Mouse (Mus musculus) CD8-positive naive resting alpha-beta T cell, adult 2 months (primary cell): ENCODE measurements around the gene Prtn3.

Source experiments
- DNase-seq, 2 experiments: peaks; one replicate each; pipeline ENCODE4 v3.0.0; 2022; ENCODE audit warnings: low read depth in 2 of 2, low spot score in 2 of 2

Gene Prtn3

DNA sequence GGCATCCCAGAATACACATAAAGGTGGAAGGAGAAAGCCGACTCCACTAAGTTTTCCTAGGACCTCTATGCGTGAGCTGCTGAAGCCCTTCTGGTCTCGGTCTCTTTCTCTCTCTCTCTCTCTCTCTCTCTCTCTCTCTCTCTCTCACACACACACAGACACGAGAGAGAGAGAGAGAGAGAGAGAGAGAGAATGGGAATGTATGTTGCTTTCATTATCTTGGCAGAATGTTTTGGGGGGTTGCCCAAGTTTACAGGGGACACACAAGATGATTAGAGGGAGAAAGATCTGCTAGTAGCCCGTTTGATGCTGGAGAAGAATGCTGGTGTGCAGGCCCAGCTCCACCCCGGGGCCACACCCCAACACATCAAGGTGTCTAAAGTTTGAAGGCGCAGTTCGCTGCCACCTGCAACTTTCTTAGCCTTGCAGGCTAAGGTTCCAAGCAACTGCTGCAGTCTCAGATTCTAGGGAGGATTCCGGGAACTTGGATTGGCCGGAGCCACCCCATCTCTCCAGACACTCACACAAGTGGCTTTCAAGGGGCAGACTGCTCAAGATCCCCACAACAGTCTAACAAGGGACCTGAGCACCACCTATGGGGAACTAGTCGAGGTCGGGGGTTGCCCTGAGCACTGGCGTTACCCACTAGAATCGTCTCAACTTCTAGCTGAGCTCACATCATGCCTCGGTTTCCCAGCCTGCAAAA, 51.7 kb downstream of the Prtn3 start:
- DNase-seq, result peak in 1 of 2 experiments; percentile 31

DNA sequence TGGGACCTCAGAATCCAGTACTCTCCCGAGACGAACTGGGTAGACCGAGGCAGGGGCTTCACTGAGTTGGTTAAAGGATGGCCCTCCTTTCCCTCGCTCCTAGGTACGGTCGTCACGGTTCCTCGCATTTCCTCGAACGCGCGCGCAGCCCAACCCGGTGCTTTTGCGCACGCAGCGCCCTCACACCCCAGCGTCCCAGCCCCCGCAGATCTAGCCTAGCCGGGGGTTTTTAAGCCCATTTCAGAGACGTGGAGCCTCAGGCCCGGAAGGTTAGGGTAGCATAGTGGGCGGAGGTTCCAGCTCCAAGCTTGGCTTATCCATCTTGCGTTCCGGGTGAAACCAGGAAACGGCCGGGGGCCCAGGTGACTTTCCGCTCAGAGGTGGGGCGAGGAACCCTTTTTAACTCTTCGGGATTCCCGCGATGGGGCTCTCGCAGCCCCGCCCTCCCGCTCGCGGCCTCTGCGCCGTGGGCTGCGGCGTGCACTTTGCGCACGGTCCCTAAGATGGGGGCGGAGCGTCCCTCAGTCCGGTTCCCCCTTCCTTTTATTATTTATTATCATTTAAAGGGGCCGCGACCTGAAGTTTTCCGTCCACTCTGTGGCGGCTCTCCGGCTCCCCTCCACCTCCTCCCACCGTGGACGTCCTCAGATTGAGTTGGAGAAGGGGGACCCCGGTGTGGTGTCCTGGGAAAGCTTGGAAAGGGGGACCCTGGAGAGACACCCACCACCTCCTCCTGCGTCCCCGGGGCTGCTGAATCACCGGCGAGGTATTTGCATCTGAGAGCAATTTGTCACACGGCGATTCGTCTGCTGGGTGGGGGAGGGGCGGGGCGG, 52.4 kb downstream of the Prtn3 start, which contains the start of gene Arid3a:
Gene Arid3a, plus strand, starts transcription at position 553 of the 833 bp plus-strand sequence.
- DNase-seq, result peak; percentile 78 to 87

DNA sequence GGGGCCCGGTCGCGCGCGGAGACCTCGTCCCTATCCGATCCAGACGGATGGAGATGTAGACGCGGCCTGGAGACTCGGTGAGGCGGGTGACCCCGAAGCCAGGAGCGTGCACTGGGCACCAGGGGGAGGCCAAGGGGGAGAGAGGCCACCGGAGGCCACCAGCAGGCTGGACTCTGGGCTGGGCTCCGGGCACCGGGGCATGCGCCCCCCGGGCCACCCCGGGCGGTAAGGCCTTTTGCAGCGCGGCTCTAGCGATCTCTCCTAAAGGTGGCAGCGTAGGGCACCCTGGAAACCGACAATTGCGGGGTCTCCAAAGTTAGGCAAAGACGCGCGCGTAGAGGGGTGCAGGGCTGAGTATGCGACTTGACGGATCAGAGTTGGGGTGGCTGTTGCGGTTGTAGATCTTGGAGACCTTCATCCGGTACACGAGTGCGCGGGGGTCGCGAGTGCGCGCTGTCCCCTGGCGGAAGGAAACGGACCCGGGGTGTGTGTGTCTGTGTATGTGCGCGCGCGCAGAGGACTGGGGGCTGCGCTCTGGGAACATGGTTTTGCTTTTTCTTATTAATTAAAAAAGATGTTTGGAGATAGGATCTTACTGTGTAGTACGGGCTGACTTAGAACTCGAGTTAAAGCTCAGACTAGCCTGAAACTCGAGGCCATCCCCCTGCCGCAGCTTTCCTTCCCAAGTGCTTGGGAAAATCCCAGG, 53.2 kb downstream of the Prtn3 start:
- DNase-seq, result peak in 1 of 2 experiments; percentile 55

DNA sequence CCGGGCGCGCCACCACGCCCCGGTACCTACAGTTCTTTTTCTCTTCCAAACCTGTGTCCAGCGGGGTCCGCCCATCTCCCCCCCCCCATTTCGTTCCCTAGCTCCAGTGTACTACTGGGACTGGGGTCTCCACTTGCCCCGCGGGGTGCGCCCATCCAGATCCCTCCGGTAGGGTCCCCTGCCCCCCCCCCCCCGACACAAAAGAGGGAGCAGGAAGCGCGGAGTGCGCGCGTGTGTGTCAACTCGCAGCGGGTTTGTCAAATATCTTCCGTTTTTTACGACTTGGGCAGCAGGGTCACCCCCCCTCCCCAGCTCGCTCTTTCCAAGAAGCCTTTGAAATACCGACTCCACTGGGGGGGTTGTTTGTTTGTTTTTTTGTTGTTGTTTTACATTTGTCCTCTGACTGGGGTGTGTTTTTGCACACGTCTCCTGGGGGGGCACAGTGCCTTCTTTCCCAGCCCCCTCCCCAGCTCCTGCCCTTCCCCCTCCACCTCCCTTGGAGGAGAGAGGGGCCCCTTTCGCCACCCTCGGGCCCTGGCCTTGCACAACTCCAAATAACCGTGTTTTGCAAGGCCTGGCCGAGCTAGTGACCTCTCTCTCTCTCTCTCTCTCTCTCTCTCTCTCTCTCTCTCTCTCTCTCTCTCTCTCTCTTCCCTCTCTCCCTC, 53.9 kb downstream of the Prtn3 start:
- no peak for DNase-seq

DNA sequence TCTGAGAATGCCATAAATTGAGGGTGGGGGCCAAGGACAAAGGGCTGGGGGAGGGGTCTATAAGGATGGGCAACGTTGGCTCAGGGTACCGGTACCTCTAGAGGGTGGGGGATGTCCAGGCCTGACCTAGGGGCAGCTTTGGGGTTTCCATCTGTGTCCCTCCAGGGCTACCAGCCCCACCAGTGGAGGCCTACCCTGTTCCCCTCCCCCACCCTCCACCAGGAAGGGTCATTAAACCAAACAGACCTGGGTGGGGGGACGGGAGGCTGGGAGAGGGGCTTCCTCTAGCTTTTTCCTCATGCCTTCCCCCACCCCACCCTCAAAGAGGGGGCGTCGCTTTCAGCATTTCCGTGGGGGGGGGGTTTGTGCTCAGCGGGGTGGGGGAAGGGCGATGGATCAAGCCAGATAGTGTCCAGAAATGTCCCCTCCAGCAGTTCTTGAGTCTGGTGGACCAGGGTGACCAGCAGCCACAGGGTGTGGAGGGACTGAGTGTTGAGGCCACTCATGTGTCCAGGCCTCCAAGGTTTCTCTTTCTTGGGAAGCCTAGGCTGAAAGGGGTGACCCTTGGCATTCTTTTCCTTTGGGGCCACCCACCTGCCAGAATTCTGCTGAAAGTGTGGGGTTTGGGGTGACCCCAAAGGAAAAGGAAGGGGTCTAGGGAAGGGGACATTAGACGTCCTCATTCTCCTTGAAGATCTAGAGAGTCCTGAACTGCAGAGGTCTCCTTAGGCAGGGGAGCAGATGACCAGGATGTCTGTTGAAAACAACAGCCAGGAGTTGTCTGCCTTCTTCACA, 54.8 kb downstream of the Prtn3 start:
- DNase-seq, result no peak

DNA sequence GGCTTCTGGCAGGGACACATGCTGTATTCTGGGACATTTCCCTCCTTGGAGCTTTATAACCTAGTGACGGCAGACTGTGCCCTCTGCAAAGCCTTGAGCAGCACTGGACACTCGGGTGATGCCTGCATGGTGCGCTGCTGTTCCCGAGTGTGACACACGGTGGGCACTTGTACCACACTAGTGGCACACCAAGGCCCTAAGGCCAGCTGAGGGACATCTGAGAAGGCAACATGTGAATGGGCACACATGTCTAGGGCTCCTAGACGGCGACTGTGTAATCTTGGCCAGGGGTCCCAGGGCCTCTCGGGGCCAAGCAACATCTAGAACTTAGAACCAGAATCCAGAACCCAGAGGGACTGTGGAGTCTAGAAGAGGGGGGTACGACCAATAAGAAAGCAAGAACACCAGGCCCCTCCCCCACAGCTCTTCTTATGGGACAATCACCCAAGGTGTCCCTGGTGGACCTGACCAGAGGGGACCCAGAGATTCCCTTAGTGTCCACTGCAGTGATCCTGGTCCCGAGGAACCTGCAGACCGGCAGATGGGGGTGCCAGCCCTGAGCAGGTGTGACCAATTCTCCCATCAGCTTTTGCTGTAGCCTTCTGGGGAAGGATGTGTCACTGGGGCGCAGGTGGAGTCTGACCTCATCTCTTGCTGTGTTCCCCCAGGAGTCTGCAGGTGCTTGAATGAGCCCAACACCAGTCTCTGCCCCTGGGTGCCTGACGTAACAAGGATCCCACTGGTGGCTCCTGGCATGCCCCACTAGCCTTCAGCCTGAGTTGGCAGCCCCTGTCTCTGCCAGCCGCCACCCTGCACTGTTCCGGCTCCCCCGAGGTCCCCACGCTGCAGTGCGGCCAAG, 55.9 kb downstream of the Prtn3 start:
- no peak for DNase-seq

DNA sequence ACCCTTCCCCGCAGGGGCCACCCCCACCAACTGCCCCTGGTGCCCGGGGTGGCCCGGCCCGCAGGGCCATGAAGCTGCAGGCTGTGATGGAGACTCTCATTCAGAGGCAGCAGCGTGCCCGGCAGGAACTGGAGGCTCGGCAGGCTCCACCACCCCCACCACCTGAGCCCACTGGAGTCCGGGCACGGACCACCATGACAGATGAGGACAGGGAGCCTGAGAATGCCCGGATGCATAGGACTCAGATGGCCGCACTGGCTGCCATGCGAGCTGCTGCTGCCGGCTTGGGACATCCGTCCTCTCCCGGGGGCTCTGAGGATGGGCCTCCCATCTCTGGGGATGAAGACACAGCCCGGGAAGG, 56.5 kb downstream of the Prtn3 start:
- no peak for DNase-seq

DNA sequence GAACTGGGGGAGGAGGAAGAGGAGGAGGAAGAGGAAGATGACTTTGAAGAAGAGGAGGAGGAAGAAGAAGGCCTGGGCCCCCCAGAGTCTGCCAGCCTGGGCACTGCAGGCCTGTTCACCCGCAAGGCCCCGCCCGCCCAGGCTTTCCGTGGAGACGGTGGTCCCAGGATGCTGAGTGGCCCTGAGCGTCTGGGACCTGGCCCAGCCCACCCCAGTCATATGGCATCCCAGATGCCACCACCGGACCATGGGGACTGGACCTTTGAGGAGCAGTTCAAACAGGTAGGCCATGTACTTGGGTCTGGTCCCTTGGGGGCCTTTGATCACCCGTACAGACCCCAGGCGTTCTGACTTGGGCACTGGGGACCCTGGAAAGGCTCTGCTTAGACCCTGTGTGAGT, 57.5 kb downstream of the Prtn3 start:
- DNase-seq, result no peak

DNA sequence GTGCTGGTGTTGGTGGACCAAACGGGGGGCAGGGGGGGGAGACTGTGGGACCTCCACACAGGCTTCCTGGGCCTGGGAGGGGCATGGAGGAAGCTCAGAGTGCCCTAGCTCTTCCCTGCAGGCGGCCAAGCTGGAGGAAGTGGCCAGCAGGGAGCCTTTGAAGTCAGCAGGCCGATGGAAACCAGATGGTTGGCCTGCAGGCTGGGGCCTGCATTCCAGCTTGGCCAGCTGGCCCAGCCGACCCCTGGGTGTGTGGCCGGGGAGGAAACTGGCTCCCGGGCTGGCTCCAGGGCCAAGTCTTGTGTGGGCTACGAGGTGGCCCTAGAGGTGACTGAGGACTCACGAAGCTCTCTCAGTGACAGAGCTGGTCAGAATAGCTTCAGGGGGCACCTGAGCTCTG, 58.5 kb downstream of the Prtn3 start:
- DNase-seq, result no peak
